Mouse (Mus musculus) testis, adult 2 months (tissue): ENCODE measurements around the gene Cmc1. TPM values are rescaled to one million over a fixed set of nuclear protein-coding genes. Genes with fewer than 3 reads are reported as not detected.

Experiments used
- H3K27ac ChIP-seq: fragments of 200-500 bp; 2 replicates; pipeline ENCODE4 v1.5.1; 2012; ENCODE audit warnings: low read depth, low read length; ENCODE audit not compliant: control insufficient read depth, insufficient read depth
- H3K27me3 ChIP-seq: fragments of 200-500 bp; 2 replicates; pipeline ENCODE4 v1.6.1; 2012; ENCODE audit warnings: mild to moderate bottlenecking, low read length, moderate library complexity; ENCODE audit not compliant: control insufficient read depth, insufficient read depth
- H3K36me3 ChIP-seq: fragments of 200-500 bp; 2 replicates; pipeline ENCODE4 v1.6.1; 2012; ENCODE audit warnings: mild to moderate bottlenecking, low read length; ENCODE audit not compliant: control insufficient read depth, insufficient read depth
- H3K4me1 ChIP-seq: fragments of 200-500 bp; 2 replicates; pipeline ENCODE4 v1.6.1; 2012; ENCODE audit warnings: low read length; ENCODE audit not compliant: control insufficient read depth, insufficient read depth
- H3K4me3 ChIP-seq: fragments of 200-500 bp; 2 replicates; pipeline ENCODE4 v1.5.1; 2012; ENCODE audit warnings: low read depth, mild to moderate bottlenecking, low read length, moderate library complexity, mixed read lengths; ENCODE audit not compliant: control insufficient read depth
- CTCF ChIP-seq: fragments of 200-500 bp; IDR thresholded peaks from 2 replicates; pipeline ENCODE4 v1.5.1; 2012; ENCODE audit warnings: low read depth, mild to moderate bottlenecking, inconsistent platforms, low read length, moderate library complexity; ENCODE audit not compliant: control insufficient read depth, insufficient read depth, insufficient replicate concordance
- POLR2A ChIP-seq: fragments of 200-500 bp; IDR thresholded peaks from 2 replicates; pipeline ENCODE4 v1.6.1; 2012; ENCODE audit warnings: low read depth, mild to moderate bottlenecking, inconsistent platforms, low read length, moderate library complexity; ENCODE audit not compliant: control insufficient read depth
- polyA plus RNA-seq: library from polyadenylated mRNA; depleted of rRNA; stranded (reverse); fragments of >200 nt; gene quantifications from 2 replicates; pipeline ENCODE4 v1.2.3, GENCODE M21; 2012

Gene Cmc1
- polyA plus RNA-seq, 1 experiment = 3.0 TPM

DNA sequence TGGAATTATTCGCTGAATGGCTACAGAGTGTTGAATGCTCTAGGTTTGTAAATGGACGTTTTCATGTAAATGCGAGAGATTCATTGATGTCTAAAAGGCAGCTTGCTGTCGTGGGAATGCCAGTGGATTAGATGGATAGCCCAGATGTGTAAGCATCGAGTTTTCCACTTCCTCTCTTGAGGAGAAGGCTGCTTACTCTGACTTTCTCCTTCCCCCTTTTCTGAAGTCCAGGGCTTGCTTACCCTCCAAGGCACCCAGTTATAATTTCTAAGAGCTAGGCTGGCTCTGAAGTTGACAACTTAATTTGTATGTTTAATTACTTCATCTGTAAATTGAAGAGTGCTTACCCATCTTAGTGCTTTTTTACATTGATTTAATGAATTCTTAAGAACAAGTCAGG, 108.3 kb downstream of the Cmc1 start:
- Histone ChIP-seq H3K36me3 (no peaks in the 10 kb centered on the region), H3K4me3 (peak overlapping the region; percentile 70), H3K27me3 (no peaks in the 10 kb centered on the region), H3K27ac (no peak overlapping the region), H3K4me1 (no peaks in the 10 kb centered on the region)
- TF ChIP-seq CTCF (no peak), POLR2A (no peak)

DNA sequence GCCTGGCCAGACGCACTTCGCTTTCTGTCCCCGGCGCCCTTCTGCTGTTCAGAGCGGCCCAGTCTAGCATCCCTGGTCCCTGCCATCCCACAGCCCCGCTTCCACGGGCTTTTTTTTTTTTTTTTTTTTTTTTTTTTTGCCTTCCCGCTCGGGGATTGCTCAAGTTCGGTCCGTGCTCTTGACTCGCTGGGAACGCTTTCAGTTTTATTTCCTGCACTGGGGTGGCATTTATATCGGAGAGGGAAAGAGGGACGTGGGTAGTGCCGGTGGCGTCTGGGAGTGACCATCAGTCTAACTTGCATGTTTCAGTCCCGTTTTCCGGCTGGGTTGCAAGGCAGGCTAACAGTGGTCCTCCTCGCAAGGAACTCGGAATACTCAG, 109.0 kb downstream of the Cmc1 start:
- Histone ChIP-seq H3K4me3 (peak overlapping the region; percentile 93), H3K27me3 (no peaks in the 10 kb centered on the region), H3K36me3 (no peaks in the 10 kb centered on the region), H3K27ac (peak overlapping the region; percentile 92), H3K4me1 (no peaks in the 10 kb centered on the region)
- TF ChIP-seq POLR2A = no peak
- no peak for TF ChIP-seq CTCF

DNA sequence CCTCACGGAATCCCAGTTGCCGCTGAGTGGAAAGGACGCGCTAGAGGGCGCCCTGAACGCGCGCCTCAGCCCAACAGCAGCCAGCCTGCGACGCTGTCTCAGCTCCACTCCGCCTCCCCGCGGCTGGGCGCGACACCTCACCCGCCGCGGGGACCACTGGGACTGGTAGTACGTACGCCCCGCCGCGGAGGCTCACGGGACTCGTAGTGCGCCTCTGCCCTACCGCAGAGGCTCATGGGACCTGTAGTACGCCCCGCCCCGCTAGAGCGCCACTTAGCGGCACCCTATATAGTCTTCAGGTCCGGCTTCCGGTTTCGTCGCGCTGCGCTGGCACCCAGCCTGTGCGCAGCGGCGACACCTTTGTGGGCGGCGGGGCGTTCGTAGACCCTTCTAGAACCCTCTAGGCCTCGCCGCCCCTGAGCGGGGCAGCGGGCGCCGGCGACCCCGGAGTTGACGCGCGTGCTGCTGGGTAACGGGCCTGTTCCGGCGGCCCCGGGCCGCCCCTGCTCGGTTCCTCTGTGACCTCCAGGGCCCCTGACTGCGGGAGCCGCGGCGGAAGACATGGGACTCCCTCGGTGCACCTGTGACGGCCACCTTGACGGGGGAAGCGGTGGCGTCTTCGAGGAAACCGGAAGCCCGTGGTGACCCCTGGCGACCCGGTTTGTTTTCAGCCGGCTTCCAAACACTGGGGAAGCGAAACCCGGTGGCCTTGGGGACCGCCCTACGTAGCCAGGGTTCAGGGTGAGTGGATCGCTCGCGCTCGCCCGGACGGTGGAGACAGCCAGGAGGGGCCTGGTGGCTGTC, 109.6 kb downstream of the Cmc1 start, which contains the start of gene Azi2:
Gene Azi2 (plus strand): TSS at position 282 of the 804 bp plus-strand sequence.
- Histone ChIP-seq H3K4me1 (no peaks in the 10 kb centered on the region), H3K27ac (peak within 1 kb of the TSS; percentile 92), H3K4me3 (peak within 1 kb of the TSS; percentile 93), H3K36me3 (no peaks in the 10 kb centered on the region), H3K27me3 (no peaks in the 10 kb centered on the region)
- peak; percentile 82 for TF ChIP-seq POLR2A
- TF ChIP-seq CTCF = peak; percentile 71; the same call in 1 of the 2 replicates

DNA sequence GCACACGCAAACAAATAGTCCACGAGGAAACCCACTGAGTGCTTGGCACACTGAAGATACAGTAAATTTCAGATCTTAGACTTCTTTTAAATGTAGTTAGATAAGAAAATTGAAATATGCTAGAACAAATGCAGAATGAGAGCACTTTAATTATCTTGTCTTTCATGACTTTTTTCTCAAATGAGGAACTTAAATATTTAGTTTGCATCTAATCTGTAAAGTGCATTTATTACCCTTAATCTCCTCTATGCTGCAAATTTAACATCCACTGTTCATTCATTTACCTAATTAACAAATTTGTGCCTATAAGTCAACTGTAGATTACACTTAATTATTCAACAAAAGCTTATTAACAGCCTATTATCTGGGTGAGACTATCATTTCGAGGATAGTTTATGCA, 115.0 kb downstream of the Cmc1 start:
- Histone ChIP-seq H3K36me3 (no peaks in the 10 kb centered on the region), H3K4me3 (no peak overlapping the region), H3K27ac (no peak overlapping the region), H3K27me3 (no peaks in the 10 kb centered on the region), H3K4me1 (no peaks in the 10 kb centered on the region)
- no peak for TF ChIP-seq CTCF
- no peak for TF ChIP-seq POLR2A

DNA sequence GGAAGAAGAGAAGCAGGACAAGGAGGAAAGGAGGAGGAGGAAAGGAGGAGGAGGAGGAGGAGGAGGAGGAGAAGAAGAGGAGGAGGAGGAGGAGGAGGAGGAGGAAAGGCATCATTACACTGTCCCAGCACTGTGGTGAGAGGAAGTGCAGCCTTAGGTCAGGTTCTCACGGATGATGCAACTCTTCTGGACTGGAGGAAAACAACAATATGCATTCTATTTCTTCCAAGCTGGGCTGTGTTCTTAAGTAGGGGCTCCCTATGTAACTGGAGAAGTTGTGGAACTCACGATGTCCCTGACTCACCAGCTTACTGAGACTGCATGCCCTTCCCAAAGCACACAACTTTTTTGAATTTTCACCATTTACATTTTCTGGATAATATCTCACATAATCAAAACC, 118.3 kb downstream of the Cmc1 start:
- Histone ChIP-seq H3K27me3 (no peaks in the 10 kb centered on the region), H3K27ac (no peak overlapping the region), H3K36me3 (no peaks in the 10 kb centered on the region), H3K4me3 (no peak overlapping the region), H3K4me1 (no peaks in the 10 kb centered on the region)
- TF ChIP-seq POLR2A = no peak

DNA sequence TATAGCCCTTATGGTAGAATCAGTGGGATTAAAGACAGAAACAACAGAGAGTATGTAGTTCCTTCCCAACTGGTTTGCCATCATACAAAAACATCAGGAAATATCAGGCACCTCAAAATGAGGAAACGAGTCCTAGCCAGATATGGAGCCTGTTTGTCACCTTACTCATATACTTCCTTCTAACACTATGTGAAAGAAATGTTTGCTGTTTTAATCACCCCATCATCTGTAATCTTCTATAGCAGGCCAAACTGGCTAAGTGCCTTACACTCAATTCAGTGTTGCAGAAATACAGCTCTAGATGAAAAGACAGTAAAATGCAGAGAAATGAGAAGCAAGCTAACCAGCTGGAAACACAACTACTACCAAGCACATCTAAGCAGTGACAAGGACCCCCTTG, 119.7 kb downstream of the Cmc1 start:
- Histone ChIP-seq H3K27me3 (no peaks in the 10 kb centered on the region), H3K36me3 (no peaks in the 10 kb centered on the region), H3K4me1 (no peaks in the 10 kb centered on the region), H3K4me3 (no peak overlapping the region), H3K27ac (no peak overlapping the region)
- TF ChIP-seq POLR2A (no peak), CTCF (no peak)

DNA sequence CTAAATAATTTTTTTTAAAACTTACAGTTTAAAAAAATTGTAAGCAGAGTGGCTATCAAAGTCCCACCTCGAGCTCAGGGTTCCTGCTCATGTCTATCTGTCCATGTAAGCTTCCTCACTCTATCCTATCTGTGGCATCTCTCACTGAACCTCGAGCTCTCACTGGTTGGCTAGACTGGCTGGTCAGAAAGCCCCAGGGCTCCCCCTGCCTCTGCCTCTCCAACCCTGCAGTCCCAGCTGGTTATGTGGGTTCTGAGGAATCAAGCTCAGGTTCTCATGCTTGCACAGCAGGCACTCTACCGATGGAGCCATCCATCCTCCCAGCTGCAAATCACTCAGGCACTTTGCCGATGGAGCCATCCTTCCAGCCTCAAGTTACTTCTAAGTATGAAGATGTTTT, 120.5 kb downstream of the Cmc1 start:
- Histone ChIP-seq H3K36me3 (no peaks in the 10 kb centered on the region), H3K4me3 (no peak overlapping the region), H3K4me1 (no peaks in the 10 kb centered on the region), H3K27me3 (no peaks in the 10 kb centered on the region), H3K27ac (no peak overlapping the region)
- TF ChIP-seq CTCF = no peak
- TF ChIP-seq POLR2A = no peak
